Mouse (Mus musculus): ENCODE measurements around the gene Tfap4.
"Not testable (repeated sequence)": the region's sequence is repeated elsewhere in the genome, so short reads cannot be mapped to it uniquely, and the experiment has no call there.

Gene Tfap4

DNA sequence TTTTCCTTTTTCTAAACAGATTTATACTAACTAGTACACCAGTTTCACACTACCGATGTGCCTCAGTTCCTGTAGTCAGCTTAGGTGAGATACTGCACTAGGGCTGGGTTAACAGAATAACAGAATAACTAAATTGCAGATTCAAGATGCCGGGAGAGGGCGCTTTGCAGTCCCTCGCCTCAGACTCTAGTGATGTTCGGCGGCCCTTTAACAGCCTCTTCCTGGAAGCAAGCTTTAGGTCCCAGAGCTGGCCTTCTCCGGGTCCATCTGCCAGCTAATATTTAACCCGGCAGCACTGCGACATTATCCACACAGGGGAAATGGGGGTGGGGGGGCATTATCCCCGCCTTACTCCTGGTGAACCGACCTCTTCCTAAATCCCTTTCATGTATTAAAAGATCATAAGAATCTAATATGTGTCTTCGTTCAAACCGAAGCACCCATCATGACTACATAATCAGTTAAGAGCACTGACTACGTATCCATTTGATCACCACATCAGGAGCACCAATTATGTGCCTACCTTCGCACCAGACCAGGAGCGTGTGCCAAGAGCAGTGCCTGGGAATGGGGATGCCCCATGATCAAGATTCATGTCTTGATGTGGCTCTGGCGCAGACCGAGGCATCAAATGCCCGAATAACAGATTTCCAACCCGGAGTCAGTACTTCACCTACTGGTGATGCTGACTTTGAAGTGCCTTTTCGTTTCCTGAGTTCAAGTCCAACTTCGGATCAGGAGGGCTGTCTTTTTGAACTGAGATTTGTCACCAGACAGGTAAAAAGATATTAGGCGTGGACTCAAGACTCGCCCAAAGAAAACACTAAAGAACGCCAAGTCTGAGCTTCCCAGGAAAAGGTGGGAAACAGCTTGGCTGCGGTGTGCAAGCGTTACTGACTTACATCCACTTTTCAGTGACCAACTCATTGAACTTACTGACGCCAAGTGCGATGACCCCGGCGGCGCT is 33.5 kb upstream of the Tfap4 start:
- peak; percentile 74 for DNase-seq

DNA sequence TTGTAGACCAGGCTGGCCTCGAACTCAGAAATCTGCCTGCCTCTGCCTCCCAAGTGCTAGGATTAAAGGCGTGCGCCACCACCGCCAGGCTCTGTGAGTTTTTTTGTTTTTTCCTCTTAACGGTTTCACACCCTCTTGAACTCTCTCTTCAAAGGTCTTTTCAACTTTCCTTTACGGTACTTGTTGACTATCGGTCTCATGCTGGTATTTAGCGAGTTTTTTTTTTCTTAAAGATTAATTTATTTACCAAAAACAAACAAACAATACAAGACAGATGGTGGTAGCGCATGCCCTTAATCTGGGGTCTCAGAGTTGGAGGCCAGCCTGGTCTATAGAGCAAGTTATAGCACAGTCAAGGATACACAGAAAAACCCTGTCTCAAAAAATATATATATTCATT is 30.6 kb upstream of the Tfap4 start:
- DNase-seq, result no peak

DNA sequence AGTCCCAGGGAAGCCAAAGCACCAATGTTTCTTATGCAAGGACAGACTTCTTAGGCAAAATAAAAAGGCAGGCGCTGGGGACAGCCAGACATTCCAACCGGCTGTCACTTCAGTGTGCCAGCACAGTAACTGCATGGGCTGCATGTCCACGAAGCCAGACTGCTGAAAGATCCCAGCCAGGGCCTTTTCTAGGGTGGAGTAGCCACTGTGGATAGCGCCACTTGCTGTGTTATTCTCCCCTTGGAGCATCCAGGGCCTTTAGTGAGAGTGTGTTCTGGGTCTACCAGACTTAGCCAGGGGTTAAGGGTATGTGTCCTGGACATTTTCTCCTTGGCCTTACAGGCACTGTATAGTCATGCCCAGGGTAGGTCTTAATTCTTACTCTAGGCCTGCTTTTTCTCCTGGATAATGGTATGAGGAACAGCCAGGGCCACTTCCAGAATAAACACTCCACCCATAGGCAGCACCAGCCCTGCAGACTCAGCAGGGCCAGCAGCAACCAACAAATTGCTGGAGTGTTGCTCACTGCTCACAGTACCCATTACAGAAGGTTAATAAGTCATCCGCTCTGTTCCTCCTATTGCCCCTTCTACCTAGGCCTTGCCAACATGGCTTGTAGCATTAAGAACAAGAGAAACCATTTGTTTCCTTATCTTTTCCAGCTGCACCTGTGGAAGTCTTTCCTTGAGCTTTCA is 28.0 kb upstream of the Tfap4 start:
- no peak for DNase-seq

DNA sequence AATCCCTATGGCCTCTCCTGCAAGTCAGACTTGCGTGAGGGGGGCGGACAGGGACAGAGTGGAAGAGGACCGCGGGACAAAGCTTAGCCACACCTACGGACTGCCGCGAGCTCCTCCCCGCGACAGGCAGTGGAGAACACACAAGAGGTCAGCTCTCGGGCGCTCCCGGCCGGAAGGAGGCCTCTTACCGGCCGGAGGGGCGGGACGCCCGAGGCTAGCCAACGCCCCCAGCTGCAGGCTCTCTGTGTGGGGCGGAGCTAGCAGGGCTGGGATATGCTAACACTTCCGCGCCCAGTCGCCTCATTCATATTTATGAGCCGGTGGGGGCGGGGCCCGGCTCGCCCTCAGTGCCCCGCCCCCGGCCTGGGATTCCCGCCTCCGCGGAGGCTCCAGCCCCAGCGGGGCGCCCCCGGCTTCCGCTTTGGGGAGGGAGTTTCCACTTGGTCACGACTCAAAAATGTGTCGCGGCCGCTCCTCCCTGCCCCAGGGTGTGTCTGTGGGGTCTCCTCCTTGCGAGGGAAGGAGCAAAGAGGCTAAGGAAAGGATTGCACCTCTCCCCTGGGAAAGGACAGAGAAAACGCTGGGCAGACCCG is 27.0 kb upstream of the Tfap4 start:
- peak; percentile 95 for DNase-seq

DNA sequence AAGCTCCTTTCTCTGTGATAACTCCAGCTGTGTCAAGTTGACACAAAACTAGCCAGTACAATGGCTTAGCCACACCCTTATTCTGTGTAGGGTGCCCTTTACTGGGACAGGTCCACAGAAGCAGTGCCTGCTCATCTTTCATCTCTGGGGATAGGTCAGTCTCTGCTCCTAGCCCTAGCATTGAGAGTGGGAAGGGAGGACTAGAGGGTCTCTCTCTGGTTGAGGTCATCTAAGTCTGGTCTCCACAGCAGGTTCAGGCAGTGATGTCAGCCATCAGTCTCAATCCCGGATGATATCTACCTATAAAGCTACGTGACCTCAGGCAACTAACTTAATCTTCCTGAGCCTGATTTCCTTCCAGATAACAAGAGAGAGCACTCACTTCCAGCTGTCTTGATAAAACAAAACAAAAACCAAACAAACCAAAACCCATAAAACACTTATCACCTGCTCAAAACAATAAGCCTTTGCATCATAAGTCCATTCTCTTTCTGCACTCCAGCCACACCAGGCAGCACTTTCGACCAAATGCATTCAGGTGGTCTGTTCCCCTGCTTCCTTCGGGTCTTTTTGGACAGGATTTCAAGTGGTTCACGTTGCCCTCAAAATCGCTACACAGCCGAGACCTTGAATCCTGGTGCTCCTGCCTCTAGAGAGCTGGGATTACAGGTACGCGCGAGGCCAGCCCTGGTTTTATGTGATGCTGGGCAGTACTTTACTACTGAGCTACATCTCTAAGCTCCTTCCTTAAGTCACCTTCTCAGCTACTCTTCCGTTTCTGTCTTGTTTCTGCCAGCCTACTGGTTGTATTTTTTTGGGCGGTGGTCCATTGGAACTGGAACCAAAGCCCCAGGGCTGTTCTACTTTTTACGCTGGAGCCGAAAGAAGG is 26.2 kb upstream of the Tfap4 start:
- no peak for DNase-seq

DNA sequence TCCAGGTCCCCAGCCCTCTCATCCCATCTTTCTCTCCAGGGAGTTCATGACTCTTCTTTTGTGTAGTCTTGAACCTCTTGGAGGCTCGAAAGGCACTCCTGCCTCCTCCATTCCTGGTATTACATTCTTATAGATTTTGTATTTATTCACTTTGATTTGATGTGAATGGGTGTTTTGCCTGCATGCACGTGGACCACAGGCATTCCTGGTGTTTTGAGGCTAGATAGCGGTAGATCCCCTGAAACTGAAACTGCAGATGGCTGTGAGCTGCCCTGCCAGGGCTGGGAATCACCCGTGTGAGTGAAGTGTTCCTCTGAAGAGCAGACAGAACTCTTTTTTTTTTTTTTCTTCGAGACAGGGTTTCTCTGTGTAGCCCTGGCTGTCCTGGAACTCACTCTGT is 24.8 kb upstream of the Tfap4 start:
- DNase-seq, result no peak

DNA sequence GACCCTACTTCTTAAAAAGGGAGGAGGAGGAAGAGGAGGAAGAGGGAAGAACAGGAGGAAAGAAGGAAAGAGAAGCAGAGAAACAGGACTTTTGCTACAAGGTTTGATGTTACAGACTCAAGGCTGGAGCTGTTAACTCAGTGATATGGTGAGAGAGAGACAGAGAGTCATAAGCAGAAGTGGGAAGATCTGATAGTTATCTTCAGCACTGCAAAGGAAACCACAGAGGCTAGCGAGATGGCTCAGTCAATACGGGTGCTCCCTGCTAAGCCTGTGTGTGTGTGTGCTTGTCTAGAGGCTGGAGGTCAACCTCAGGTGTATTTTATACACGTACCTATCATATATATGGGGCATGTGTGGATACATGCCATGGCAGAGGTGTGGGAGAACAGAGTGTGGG is 24.2 kb upstream of the Tfap4 start:
- no peak for DNase-seq

DNA sequence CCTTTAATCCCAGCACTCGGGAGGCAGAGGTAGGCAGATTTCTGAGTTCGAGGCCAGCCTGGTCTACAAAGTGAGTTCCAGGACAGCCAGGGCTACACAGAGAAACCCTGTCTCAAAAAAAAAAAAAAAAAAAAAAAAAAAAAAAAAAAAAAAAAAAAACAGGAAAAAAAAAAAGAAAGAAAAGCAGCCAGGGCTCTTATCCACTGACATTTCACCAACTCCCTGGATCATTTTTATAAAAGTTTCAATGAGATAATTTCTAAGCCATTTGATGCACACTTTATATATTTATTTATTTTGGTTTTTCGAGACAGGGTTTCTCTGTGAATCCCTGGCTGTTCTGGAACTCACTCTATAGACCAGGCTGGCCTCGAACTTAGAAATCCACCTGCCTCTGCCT is 21.5 kb upstream of the Tfap4 start:
- DNase-seq, result not testable (repeated sequence)

DNA sequence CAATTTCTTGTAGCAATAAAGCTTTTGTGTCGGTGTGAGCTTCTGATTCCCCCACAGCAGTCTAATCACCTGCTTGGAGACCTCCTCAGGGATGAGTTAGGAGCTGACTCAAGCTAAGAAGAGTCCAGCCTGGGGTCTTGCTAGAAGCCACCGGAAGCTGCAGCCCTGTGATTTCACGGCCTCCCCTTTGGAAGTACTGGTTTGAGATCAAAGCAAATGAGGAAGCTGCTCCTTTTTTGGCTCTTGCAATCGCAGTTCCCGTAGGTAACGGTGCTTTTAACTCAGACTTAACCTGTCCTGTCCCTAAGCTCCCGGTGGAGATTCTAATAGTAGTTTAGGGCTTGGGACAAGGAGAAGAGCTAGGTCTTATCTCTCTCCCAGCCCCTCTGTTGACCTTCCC is 19.0 kb upstream of the Tfap4 start:
- DNase-seq, result no peak

DNA sequence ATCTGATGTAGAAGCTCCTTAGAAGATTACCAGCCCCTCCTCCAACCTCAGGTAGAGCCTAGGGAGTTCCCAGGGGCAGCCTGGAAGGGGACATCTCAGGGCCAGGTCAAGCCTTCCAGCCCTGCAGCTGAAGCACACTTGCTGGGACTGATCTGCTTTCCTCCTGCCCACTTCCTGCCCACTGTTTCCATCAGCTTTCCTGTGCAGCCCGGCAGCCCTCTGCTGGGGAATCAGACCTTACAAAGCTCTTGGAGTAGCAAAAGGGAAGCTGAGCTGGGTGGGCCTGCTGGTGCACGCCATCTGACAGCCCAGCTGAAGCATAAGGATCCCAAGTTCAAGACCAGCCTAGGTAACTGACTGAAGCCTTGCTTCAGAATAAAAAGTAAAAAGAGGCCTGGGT is 17.2 kb upstream of the Tfap4 start:
- no peak for DNase-seq

DNA sequence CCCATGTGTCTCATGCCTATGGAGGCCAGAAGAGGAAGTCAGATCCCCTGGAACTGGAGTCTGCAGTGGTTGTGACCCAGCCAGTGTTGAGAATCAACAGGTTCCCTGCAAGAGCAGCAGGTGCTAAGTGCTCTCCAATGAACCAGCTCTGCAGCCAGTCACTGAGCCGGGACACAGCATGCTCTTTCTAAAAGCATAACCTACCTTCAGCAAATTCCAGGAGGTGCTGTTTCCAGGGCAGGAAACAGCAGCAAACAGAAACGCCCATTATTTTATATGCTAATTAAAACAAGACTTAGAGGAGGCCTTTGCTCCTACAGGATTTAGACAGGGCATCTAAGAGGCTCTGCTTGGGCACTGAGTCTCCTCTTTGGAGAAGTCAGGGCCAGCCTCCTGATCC is 16.4 kb upstream of the Tfap4 start:
- no peak for DNase-seq

DNA sequence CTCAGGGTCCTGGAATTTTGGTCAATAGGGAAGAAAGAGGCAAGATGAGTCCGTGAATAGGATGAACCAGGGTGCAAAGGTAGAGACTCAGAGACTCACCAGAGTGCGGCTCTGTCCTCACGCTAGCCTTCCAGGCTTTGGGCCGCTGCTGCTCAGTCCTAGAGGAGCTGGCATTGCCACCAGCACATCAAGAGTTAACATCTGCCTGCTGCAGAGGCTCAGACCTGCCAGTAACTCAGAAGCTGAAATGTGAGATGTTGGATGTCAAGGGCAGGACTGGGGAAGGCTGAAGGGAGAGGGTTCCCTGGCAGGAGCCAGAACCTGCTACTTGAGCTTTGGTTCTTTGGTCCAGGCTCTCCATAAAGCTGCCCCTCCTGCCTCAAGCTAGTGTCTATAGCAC is 11.1 kb upstream of the Tfap4 start:
- no peak for DNase-seq

DNA sequence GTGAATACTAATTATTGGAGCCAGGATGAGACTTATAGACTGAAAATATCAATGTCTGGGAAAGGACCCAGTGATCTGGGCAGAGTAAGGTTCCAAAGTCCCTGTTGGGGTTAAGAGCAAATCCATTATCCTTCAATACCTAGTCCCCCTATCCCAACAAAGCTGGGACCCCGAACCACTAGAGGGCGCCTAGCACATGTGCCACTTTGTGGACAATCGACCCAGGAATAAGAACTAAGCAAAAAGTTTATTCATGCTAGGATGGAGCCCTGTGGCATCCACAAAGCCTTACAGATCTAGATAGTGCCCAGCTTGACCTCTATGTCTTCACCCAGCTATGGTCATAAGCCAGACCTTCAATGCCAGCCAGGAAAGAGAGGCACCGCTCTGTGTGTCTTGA is 8.3 kb upstream of the Tfap4 start:
- DNase-seq, result peak; percentile 65

DNA sequence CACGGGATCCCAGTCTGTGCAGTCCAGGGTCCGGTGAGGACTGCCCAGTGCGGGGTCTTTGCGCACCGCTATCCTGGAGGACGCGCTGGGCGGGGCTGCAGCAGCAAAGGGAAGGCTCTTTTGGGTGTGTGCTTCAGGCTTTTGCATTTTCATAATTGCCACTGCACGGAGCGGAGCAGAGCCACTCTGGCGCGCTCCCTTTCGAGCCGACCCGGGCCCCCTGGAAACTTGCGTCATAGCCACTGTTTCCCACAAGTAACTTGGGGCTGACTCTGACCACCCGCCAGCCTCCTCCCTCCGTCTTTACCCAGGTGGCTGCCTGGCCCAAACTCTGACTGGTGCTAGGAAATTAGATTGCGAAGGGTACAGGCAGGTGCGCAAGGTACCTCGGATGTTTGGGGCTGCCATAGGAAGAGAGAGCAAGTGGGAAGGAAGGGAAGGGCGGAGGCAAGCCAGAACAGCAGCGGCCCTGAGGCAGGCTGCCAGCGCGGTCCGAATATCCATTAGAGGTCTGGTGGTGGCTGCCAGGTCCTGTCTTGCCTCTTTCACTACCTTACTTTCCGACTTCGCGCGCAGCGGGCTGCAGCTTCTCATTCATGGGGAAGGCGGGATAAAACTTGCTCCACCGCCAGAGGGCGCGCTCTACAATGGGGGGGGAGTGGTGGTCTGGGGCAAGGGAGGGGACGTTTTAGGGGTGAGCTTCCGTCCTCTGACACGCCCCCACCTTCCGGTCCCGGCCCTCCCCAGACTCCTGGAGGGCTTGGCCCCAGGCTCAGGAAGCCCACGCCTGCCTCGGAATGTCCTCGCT is 695 bp upstream of the Tfap4 start:
- DNase-seq, result peak; percentile 81

DNA sequence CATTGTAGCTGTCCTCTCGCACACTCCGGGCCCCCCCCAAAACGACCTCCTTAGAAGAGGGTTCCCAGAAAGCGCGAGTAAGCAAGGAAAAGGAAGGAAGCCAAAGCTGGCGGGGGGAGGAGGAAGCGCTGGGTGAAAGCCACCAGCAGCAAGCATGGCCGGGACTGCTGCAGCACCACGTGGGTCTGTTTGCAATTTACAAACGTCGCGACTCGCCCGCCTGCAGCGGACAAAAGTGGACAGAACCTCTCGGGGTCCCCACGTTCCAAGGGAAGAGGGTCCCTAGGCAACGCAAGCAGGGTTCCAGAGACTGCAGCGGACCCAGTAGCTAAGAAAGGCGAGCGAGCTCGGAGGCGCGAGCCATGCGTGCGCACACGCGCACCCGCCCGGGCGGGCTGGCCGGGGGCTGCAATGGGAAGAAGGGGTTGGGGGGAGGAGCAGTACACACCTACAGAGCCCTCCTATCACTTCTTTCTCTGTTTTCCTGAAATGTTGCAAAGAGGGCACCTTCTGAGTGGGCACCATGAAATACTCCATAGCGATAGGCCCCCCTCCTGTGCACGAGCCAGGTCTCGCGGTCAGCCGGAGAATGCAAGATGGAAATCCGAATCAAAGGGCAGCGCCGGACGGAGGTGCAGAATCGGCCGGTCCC is 548 bp downstream of the Tfap4 start:
- DNase-seq, result peak; percentile 85

DNA sequence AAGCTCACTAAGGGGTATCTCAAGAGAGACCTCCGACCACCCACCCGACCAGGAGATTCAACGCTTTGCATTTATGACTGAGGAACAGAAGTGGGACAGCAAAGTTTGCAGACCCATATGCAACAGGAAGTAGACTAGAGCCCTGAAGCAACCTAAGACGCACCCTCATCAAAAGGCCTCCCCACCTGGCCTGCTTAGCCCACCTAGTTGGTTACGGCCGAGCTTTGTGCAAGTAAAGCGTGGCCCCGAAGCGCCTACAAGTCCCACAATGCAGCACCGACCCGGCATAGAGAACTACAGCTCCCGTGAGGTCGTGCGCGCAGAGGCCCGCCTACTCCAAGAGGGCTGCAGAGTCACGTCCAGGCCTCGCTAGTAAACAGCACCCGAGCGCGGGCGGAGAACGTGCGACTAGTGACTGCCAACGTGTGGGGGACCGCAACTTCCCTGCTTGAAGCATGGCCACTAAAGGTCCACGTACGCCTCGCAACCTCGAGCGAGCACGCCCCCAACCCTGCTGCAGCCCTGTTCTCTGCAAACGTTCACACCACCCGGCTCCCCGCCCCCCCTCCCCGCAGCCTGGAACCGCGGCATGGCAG is 1.2 kb downstream of the Tfap4 start:
- peak; percentile 91 for DNase-seq

DNA sequence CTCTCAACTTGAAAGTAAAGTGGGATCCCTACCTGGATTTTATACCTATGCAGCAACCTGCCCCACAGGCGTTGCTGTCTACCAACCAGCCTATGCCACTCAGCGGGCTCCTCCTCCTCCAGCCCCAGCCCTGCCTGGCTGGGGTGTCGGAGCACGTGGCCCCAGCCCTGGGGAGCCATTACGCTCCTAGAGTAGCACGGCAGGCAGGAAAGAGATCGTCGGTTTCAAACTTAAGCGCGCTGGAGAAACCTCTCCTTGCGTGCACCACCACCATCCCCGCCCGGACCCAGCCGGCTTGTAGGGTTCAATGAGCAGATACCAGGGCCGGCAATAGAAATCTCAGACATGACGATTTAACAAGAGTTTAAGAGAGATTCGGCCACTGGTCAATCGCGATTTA is 1.7 kb downstream of the Tfap4 start:
- DNase-seq, result peak; percentile 73

DNA sequence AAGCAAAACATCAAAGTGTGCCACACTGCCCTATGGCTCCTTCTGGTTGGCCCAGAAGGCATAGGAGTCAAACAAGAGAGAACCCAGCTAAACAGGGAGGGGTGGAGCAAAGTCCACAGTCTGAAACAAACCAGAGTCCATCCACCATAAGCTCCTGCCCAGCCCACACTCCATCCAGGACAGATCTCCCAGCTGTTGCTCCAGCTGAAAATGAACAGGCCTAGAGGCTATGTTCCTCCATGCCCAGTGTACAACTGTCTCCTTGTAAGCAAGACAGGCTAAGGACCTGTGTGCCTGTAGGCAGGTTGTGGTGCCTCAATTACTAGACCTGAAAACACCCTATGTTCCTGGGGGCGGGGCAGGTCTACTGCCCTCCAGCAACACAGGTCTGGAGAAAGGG is 2.6 kb downstream of the Tfap4 start:
- DNase-seq, result peak; percentile 39

DNA sequence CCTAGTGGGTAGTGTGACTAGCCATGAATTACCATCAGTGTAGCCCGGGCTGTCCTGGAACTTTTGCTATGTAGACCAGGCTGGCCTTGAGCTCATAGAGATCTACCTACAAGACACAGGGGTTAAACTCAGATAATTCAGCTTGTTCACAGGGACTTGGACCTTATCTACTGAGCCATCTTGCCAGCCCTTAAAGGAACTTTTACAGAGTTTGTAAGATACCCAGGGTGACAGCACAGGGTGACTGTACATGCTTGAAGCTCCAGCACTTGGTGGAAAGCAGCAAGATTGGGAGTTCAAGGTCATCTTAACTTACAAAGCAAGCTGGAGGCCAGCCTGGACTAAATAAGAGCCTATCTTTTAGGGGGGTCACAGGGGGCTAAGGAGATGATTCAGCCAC is 4.1 kb downstream of the Tfap4 start:
- DNase-seq, result no peak

DNA sequence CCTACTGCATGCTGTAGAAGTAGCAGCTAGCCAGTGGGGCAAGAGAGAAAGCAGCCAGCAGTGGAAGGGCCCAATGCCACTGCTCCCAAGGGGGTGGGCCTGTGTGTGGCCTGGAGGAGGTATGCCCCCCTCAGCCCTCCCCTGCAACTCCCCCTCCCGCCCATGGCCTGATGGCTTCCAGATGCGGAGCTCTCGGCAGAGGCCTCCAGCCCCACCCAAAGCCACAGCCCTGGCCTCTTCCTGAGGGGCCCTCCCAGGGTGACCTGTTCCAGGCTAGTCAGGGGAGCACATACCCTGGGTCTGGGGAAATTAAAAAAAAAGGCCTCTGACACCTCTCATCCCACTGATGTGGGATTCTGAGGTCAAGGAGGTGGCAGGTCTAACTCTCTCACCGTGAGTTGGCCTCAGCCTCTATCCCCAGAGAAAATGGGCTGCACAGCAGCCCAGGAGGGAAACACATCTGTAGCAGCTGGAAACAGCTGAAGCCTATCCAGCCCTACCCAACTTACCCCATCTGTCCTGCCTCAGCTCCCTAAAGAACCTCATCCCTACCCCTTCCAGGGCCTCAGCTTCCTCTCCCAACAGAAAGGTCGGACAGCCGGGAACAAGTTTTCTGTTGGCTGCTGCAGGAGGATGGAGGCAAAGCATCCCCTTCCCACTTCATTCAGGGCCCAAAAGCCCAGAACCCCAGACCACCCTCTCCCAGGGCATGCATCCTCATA is 6.7 kb downstream of the Tfap4 start:
- DNase-seq, result no peak
